Mouse (Mus musculus) ES-E14 (cell line): ENCODE data around the gene Gpr6. TPM values are rescaled to one million over a fixed set of nuclear protein-coding genes. Genes with fewer than 3 reads are reported as not detected.

ENCODE experiments used
- DNase-seq: peaks from one replicate; pipeline ENCODE4 v3.0.0-alpha.2; 2013; ENCODE audit warnings: low read depth, low spot score
- H3K27ac ChIP-seq: 2 replicates; pipeline ENCODE4 v1.5.1; 2012; ENCODE audit warnings: low read depth, mild to moderate bottlenecking, low read length, moderate library complexity, mixed read lengths; ENCODE audit not compliant: poor library complexity, insufficient read depth, severe bottlenecking
- H3K36me3 ChIP-seq: 2 replicates; pipeline ENCODE4 v1.6.1; 2012; ENCODE audit warnings: mild to moderate bottlenecking, low read length, moderate library complexity, mixed read lengths; ENCODE audit not compliant: control insufficient read depth, poor library complexity, insufficient read depth, severe bottlenecking
- H3K4me1 ChIP-seq, 2 experiments: fragments of 150-350 bp in 1 of 2; sonication (generic) in 1 of 2; 2 replicates each; pipeline ENCODE4 v1.6.1; 2012; ENCODE audit warnings: low read length in 2 of 2, mild to moderate bottlenecking in 1 of 2, mixed read lengths in 1 of 2; ENCODE audit not compliant: control insufficient read depth in 2 of 2, insufficient read depth in 2 of 2, poor library complexity in 1 of 2
- H3K4me3 ChIP-seq, 2 experiments: fragments of 150-350 bp in 1 of 2; sonication (generic) in 1 of 2; 2 replicates each; pipeline ENCODE4 v1.5.1; 2012; ENCODE audit warnings: low read length in 2 of 2, low read depth in 1 of 2, mild to moderate bottlenecking in 1 of 2, mixed read lengths in 1 of 2; ENCODE audit not compliant: insufficient read depth in 1 of 2, poor library complexity in 1 of 2, severe bottlenecking in 1 of 2
- H3K9ac ChIP-seq: 2 replicates; pipeline ENCODE4 v1.6.1; 2012; ENCODE audit warnings: low read depth, mild to moderate bottlenecking, low read length, mixed read lengths; ENCODE audit not compliant: poor library complexity, insufficient read depth, severe bottlenecking
- H3K9me3 ChIP-seq: fragments of 150-350 bp; sonication (generic); 2 replicates; pipeline ENCODE4 v1.6.1; 2012; ENCODE audit warnings: low read depth, mild to moderate bottlenecking, low read length; ENCODE audit not compliant: control insufficient read depth, insufficient read depth
- CHD2 ChIP-seq: IDR thresholded peaks from 2 replicates; pipeline ENCODE4 v1.6.1; 2014; ENCODE audit warnings: mild to moderate bottlenecking, low read depth, low read length, inconsistent platforms
- HCFC1 ChIP-seq: IDR thresholded peaks from 2 replicates; pipeline ENCODE4 v1.6.1; 2012; ENCODE audit warnings: low read length, inconsistent platforms, borderline replicate concordance; ENCODE audit not compliant: insufficient read depth
- MAFK ChIP-seq: IDR thresholded peaks from 2 replicates; pipeline ENCODE4 v1.6.1; 2014; ENCODE audit warnings: mild to moderate bottlenecking, low read depth, low read length, inconsistent platforms; ENCODE audit not compliant: insufficient read depth
- ZC3H11A ChIP-seq: IDR thresholded peaks from 2 replicates; pipeline ENCODE4 v1.6.1; 2012; ENCODE audit warnings: low read depth, mild to moderate bottlenecking, inconsistent platforms, low read length, borderline replicate concordance
- ZNF384 ChIP-seq: IDR thresholded peaks from 2 replicates; pipeline ENCODE4 v1.6.1; 2012; ENCODE audit warnings: low read depth, low read length, inconsistent platforms
- in situ Hi-C, 2 experiments: fragments of 600-800 bp; cut with MboI; formaldehyde crosslinking; loops; one replicate each; pipeline ENCODE4 v1.15.1; 2025; ENCODE audit warnings: low sequenced_read_pairs in 2 of 2, inconsistent platforms in 1 of 2; ENCODE audit not compliant: unreplicated experiment in 2 of 2
- total RNA-seq: library from RNA; depleted of rRNA; stranded (reverse); fragments of 300-350 nt; gene quantifications from 2 replicates; pipeline ENCODE4 v1.2.3, GENCODE M21; 2012

Gpr6 gene
- total RNA-seq, 1 experiment, result not detected

DNA sequence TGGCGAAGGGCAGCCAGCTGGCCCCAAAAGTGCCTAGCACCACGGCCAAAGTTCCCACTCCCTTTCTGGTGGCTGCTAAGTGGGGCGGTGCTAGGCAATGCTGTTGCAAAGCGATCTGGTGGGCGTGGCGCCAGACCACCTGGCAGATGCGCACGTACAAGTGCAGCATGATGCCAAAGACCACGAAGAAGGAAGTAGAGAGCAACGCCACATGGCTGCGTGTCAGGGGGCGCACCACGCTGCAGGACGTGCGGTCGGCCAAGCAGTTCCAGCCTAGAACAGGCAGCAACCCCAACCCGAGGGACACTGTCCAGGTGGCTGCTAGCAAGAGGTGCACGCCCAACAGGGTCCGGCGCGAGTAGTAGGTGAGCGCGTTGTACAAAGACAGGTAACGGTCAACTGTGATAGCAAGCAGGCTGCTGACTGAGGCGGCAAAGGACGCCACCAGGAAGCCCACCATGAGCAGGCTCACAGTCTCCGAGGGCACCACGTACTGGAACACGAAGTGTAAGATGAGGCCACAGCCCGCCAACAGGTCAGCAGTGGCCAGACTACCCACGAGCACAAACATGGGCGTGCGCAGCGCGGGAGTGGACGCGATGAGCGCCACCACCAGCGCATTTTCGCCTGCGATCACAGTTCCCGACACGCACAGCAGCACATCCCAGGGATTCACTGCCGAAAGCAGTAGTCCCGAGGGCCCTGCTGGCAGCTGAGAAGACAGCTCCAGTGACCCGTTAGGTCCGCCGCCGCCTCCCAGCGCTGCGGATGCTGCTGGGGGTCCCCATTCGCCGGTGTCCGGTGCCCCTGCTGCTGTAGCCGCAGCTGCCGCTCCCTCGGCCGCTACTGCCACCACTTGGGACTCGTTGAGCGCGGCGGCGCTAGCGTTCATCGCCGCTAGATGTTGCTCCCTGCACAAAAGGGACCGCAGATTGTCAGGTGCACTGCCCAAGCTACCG, 1.1 kb downstream of the Gpr6 start:
- in situ Hi-C loops, result no loop called here
- no peaks in the 10 kb centered on the region for H3K9me3 ChIP-seq
- DNase-seq, result no peak
- H3K36me3 ChIP-seq, result no peaks in the 10 kb centered on the region
- no peak overlapping the region for H3K27ac ChIP-seq
- peak overlapping the region; percentile 38 to 48 for H3K4me3 ChIP-seq
- no peak overlapping the region for H3K9ac ChIP-seq
- no peak for TF ChIP-seq MAFK
- no peak for TF ChIP-seq ZC3H11A
- TF ChIP-seq CHD2, result no peak
- TF ChIP-seq HCFC1, result no peak
- TF ChIP-seq ZNF384, result no peak
- H3K4me1 ChIP-seq, result peaks cover 0 to 5% of the 10 kb centered on the region in 2 experiments; a peak in 1 of 4 replicates

DNA sequence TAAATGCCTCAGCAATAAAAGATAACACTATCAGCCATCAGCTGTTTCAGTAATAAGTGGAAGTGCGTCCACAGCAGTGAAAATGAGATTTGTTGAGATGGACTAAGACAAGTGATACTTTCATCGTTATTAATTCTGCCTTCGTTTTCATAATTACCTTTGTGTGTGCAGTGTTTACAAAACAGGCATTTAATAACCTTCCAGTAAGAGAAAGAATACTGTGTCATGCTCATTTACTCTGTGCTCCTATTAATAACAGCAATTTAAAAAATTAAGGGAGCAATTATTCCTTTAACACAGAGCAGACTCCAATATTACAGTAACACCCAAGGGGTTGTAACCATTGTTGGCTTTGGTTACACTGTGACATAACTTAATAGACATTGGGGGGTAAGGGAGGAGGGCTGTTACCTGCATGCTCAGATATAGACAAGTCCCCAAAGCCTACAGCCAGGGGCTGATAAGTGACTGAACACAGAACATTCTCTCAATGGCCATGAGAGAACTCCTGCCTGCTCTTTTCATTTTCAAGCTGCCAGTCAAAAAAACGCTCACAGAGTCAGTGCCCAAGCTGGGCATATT, 11.7 kb downstream of the Gpr6 start:
- DNase-seq, result no peak
- H3K4me1 ChIP-seq, result no peaks in the 10 kb centered on the region
- no peaks in the 10 kb centered on the region for H3K36me3 ChIP-seq
- no peaks in the 10 kb centered on the region for H3K9me3 ChIP-seq
- TF ChIP-seq ZNF384 (no peak), ZC3H11A (no peak), MAFK (no peak), HCFC1 (no peak), CHD2 (no peak)
- no peak overlapping the region for H3K4me3 ChIP-seq
- no peak overlapping the region for H3K27ac ChIP-seq
- in situ Hi-C loops, result no loop called here
- H3K9ac ChIP-seq, result no peak overlapping the region

DNA sequence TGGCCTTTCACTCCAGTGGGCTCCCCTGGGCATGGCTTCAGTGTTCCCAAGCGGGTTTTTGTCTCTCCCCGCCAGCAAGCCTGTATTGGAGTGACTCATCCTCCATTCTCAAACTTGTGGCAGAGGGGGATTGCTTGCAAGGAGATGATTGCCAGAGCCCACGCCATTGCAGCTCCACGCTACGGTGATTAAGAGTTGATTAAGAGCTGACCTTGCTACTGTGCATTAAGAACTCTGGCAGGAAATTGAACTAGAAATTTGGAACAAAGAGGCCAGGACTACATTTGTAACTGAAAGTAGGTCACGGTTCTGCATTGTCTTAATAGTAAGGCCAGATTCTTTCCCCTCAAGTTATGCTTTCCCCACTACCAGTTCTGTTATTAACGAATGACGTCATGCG, 16.5 kb downstream of the Gpr6 start:
- no peaks in the 10 kb centered on the region for H3K36me3 ChIP-seq
- H3K4me1 ChIP-seq, result no peaks in the 10 kb centered on the region
- H3K27ac ChIP-seq, result no peak overlapping the region
- in situ Hi-C loops, result no loop called here
- TF ChIP-seq ZNF384 (no peak), CHD2 (no peak), MAFK (no peak), ZC3H11A (no peak), HCFC1 (no peak)
- H3K9me3 ChIP-seq, result no peaks in the 10 kb centered on the region
- H3K4me3 ChIP-seq, result no peak overlapping the region
- no peak overlapping the region for H3K9ac ChIP-seq
- no peak for DNase-seq

DNA sequence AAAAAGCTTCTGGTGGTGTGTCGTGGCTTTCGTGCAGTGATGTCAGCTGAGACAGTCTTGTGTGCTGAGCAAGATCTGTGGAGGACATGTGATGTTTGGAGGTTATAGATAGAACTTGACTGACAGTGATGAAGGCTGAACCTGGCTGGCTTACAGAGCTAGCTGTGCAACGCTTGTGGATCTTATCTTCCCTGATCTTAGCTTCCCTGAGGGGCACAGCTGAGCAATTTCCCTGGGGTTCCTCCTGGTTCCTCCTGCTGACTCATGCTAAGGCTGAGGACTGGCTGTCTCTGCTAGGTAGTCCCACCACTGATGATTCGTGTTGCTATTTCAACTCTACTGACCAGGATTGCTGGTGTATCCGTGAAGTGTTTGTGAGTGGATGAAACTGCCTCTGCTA, 18.1 kb downstream of the Gpr6 start:
- H3K27ac ChIP-seq, result no peak overlapping the region
- TF ChIP-seq ZC3H11A (no peak), HCFC1 (no peak), MAFK (no peak), CHD2 (no peak), ZNF384 (no peak)
- no peaks in the 10 kb centered on the region for H3K36me3 ChIP-seq
- H3K9ac ChIP-seq, result no peak overlapping the region
- no peaks in the 10 kb centered on the region for H3K4me1 ChIP-seq
- no peaks in the 10 kb centered on the region for H3K9me3 ChIP-seq
- in situ Hi-C loops, result no loop called here
- DNase-seq, result no peak
- no peak overlapping the region for H3K4me3 ChIP-seq
